Mouse (Mus musculus): ENCODE results near the gene Cnih1. TPM values are rescaled to one million over a fixed set of nuclear protein-coding genes. Genes with fewer than 3 reads are reported as not detected.
A peak's percentile ranks its signal among the peaks of the same experiment; 100 is the strongest.

Cnih1 gene
- polyA plus RNA-seq, 1 experiment from 2014 or later: 194 TPM

GRCm38 (mm10) chr14:46816916-46817622, 28.9 kb upstream of the Cnih1 start:
- Histone ChIP-seq H3K27ac (no peak overlapping the region), H3K9me3 (no peaks in the 10 kb centered on the region), H3K9ac (no peak overlapping the region), H3K27me3 (no peaks in the 10 kb centered on the region), H3K4me3 (no peak overlapping the region), H3K36me3 (peaks cover 31% of the 10 kb centered on the region), H3K4me2 (replicated peaks) (no peak overlapping the region), H3K4me1 (peaks cover 9% of the 10 kb centered on the region)
- no peak for ATAC-seq (ENCODE audit: insufficient number of reproducible peaks, insufficient read depth, low FRiP score, low TSS enrichment)
- WGBS: 94% methylated on average over 8 of the region's 8 CpGs

- Histone ChIP-seq H3K27ac (no peak overlapping the region), H3K9me3 (no peaks in the 10 kb centered on the region), H3K9ac (no peak overlapping the region), H3K27me3 (no peaks in the 10 kb centered on the region), H3K4me2 (replicated peaks) (no peak overlapping the region), H3K4me3 (no peak overlapping the region), H3K36me3 (peaks cover 41% of the 10 kb centered on the region), H3K4me1 (peaks cover 4% of the 10 kb centered on the region)
- WGBS: 76% methylated on average over 6 of the region's 6 CpGs
- ATAC-seq (ENCODE audit: insufficient number of reproducible peaks, insufficient read depth, low FRiP score, low TSS enrichment): no peak
Observed at GRCm38 (mm10) chr14:46815640-46816039, 27.4 kb upstream of the Cnih1 start.

GRCm38 (mm10) chr14:46807927-46808326, 19.7 kb upstream of the Cnih1 start:
- whole genome bisulfite sequencing: 85% methylated on average over 3 of the region's 3 CpGs
- Histone ChIP-seq H3K4me1 (no peaks in the 10 kb centered on the region), H3K4me2 (replicated peaks) (no peak overlapping the region), H3K36me3 (peaks cover 28% of the 10 kb centered on the region), H3K9ac (no peak overlapping the region), H3K4me3 (no peak overlapping the region), H3K9me3 (no peaks in the 10 kb centered on the region), H3K27ac (no peak overlapping the region), H3K27me3 (no peaks in the 10 kb centered on the region)
- ATAC-seq (ENCODE audit: insufficient number of reproducible peaks, insufficient read depth, low FRiP score, low TSS enrichment): no peak

GRCm38 (mm10) chr14:46806186-46806585, 18.0 kb upstream of the Cnih1 start:
- H3K4me3 ChIP-seq: no peak overlapping the region
- no peaks in the 10 kb centered on the region for H3K9me3 ChIP-seq
- peaks cover 16% of the 10 kb centered on the region for H3K36me3 ChIP-seq
- no peak for ATAC-seq (ENCODE audit: insufficient number of reproducible peaks, insufficient read depth, low FRiP score, low TSS enrichment)
- no peaks in the 10 kb centered on the region for H3K27me3 ChIP-seq
- no peak overlapping the region for H3K27ac ChIP-seq
- no peaks in the 10 kb centered on the region for H3K4me1 ChIP-seq
- H3K9ac ChIP-seq: no peak overlapping the region
- no peak overlapping the region for H3K4me2 ChIP-seq (replicated peaks)
- 85% methylated on average over 5 of the region's 5 CpGs for WGBS

- Histone ChIP-seq H3K9me3 (no peaks in the 10 kb centered on the region), H3K27me3 (no peaks in the 10 kb centered on the region), H3K4me3 (no peak overlapping the region), H3K9ac (no peak overlapping the region), H3K36me3 (peaks cover 3% of the 10 kb centered on the region; the same call in 1 of the 2 replicates), H3K27ac (no peak overlapping the region), H3K4me2 (replicated peaks) (no peak overlapping the region), H3K4me1 (no peaks in the 10 kb centered on the region)
- WGBS: 88% methylated on average over 1 of the region's 1 CpGs
- ATAC-seq (ENCODE audit: insufficient number of reproducible peaks, insufficient read depth, low FRiP score, low TSS enrichment): no peak
Observed at GRCm38 (mm10) chr14:46803791-46804190, 15.6 kb upstream of the Cnih1 start.

- H3K4me3 ChIP-seq: no peak overlapping the region
- no peaks in the 10 kb centered on the region for H3K4me1 ChIP-seq
- H3K27ac ChIP-seq: no peak overlapping the region
- no peaks in the 10 kb centered on the region for H3K9me3 ChIP-seq
- WGBS: 89% methylated on average over 4 of the region's 4 CpGs
- H3K4me2 ChIP-seq (replicated peaks): no peak overlapping the region
- no peaks in the 10 kb centered on the region for H3K27me3 ChIP-seq
- no peak for ATAC-seq (ENCODE audit: insufficient number of reproducible peaks, insufficient read depth, low FRiP score, low TSS enrichment)
- peaks cover 3% of the 10 kb centered on the region; the same call in 1 of the 2 replicates for H3K36me3 ChIP-seq
- H3K9ac ChIP-seq: no peak overlapping the region
Observed at GRCm38 (mm10) chr14:46803259-46803658, 15.0 kb upstream of the Cnih1 start.

- Histone ChIP-seq H3K4me2 (replicated peaks) (no peak overlapping the region), H3K27me3 (no peaks in the 10 kb centered on the region), H3K9me3 (no peaks in the 10 kb centered on the region), H3K4me1 (no peaks in the 10 kb centered on the region), H3K9ac (no peak overlapping the region), H3K36me3 (peaks cover 3% of the 10 kb centered on the region; the same call in 1 of the 2 replicates), H3K4me3 (no peak overlapping the region), H3K27ac (no peak overlapping the region)
- ATAC-seq (ENCODE audit: insufficient number of reproducible peaks, insufficient read depth, low FRiP score, low TSS enrichment): no peak
- 88% methylated on average over 3 of the region's 3 CpGs for WGBS
Observed at GRCm38 (mm10) chr14:46800684-46801345, 12.6 kb upstream of the Cnih1 start.

- Histone ChIP-seq H3K9ac (no peak overlapping the region), H3K36me3 (no peaks in the 10 kb centered on the region), H3K4me1 (no peaks in the 10 kb centered on the region), H3K27me3 (no peaks in the 10 kb centered on the region), H3K4me2 (replicated peaks) (no peak overlapping the region), H3K27ac (no peak overlapping the region), H3K9me3 (no peaks in the 10 kb centered on the region), H3K4me3 (no peak overlapping the region)
- 87% methylated on average over 5 of the region's 5 CpGs for WGBS
- ATAC-seq (ENCODE audit: insufficient number of reproducible peaks, insufficient read depth, low FRiP score, low TSS enrichment): no peak
Observed at GRCm38 (mm10) chr14:46794157-46794556, 5.9 kb upstream of the Cnih1 start.

- H3K4me3 ChIP-seq: no peak overlapping the region
- 89% methylated on average over 6 of the region's 6 CpGs for WGBS
- no peak overlapping the region for H3K27ac ChIP-seq
- H3K9me3 ChIP-seq: no peaks in the 10 kb centered on the region
- no peaks in the 10 kb centered on the region for H3K36me3 ChIP-seq
- no peak overlapping the region for H3K9ac ChIP-seq
- H3K27me3 ChIP-seq: no peaks in the 10 kb centered on the region
- ATAC-seq (ENCODE audit: insufficient number of reproducible peaks, insufficient read depth, low FRiP score, low TSS enrichment): no peak
- no peak overlapping the region for H3K4me2 ChIP-seq (replicated peaks)
- H3K4me1 ChIP-seq: peaks cover 15% of the 10 kb centered on the region; the same call in 1 of the 2 replicates
Observed at GRCm38 (mm10) chr14:46790723-46791122, 2.5 kb upstream of the Cnih1 start.

GRCm38 (mm10) chr14:46790303-46790702, 2.1 kb upstream of the Cnih1 start:
- Histone ChIP-seq H3K27me3 (no peaks in the 10 kb centered on the region), H3K9me3 (no peaks in the 10 kb centered on the region), H3K4me3 (no peak overlapping the region), H3K4me2 (replicated peaks) (no peak overlapping the region), H3K36me3 (no peaks in the 10 kb centered on the region), H3K27ac (no peak overlapping the region), H3K9ac (no peak overlapping the region), H3K4me1 (peaks cover 15% of the 10 kb centered on the region; the same call in 1 of the 2 replicates)
- 76% methylated on average over 4 of the region's 4 CpGs for WGBS
- ATAC-seq (ENCODE audit: insufficient number of reproducible peaks, insufficient read depth, low FRiP score, low TSS enrichment): no peak

- Histone ChIP-seq H3K9me3 (no peaks in the 10 kb centered on the region), H3K27ac (0 out of 2 replicates have a peak overlapping the region, but pooled peaks have one; percentile 7), H3K36me3 (no peaks in the 10 kb centered on the region), H3K4me2 (replicated peaks) (peak overlapping the region; percentile 77), H3K4me1 (peaks cover 15% of the 10 kb centered on the region; the same call in 1 of the 2 replicates), H3K9ac (peak overlapping the region; percentile 97; the same call in 1 of the 2 replicates), H3K4me3 (peak overlapping the region; percentile 90), H3K27me3 (no peaks in the 10 kb centered on the region)
- WGBS: 23% methylated on average over 8 of the region's 8 CpGs
- no peak for ATAC-seq (ENCODE audit: insufficient number of reproducible peaks, insufficient read depth, low FRiP score, low TSS enrichment)
Observed at GRCm38 (mm10) chr14:46788505-46788901, 292 bp upstream of the Cnih1 start.

- Histone ChIP-seq H3K4me1 (peaks cover 15% of the 10 kb centered on the region; the same call in 1 of the 2 replicates), H3K4me2 (replicated peaks) (peak overlapping the region; percentile 77), H3K27me3 (no peaks in the 10 kb centered on the region), H3K36me3 (peaks cover 9% of the 10 kb centered on the region), H3K9me3 (no peaks in the 10 kb centered on the region), H3K9ac (peak overlapping the region; percentile 97), H3K4me3 (peak overlapping the region; percentile 90), H3K27ac (peak overlapping the region; percentile 97)
- WGBS: 1% methylated on average over 11 of the region's 11 CpGs
- no peak for ATAC-seq (ENCODE audit: insufficient number of reproducible peaks, insufficient read depth, low FRiP score, low TSS enrichment)
Observed at GRCm38 (mm10) chr14:46787454-46787786, 791 bp downstream of the Cnih1 start.

Measured in embryonic facial prominence, embryonic 12.5 days (tissue).